ENCODE assay signal across 8 mouse cellular contexts in the genomic region with DNA sequence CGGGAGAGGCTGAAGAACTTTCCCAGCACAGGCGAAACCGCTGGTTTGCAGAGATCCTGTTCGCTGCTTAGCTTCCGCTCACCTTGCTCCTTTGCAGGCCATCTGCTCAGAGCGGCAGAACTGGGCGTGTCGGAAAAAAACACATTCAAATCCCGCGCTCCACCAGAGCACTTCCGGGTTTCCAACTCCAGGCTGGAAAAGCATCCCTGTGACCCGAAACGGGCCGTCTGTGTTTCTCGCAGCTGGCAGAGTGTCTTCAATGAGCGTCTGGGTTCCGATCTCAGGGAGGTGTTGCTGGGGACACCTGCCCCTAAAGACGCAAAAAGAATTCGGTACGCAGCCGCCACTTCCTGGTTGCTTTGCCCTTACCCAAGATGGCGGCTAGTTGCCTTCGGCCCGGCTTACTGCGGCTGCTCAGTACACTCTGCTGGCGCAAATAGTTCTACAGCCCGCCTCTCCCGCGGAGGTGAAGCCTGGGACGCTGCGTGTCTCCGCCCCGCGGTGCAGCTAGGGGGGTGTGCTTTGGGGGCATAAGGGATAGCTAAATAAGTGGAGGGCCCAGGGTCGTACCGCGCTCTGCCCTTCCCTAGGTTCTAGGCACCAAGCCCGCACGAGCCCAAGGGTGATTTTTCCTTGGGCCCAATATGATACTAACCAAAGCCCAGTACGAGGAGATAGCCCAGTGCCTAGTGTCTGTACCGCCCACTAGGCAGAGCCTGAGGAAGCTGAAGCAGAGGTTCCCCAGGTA. TPM values are rescaled to one million over a fixed set of nuclear protein-coding genes. Genes with fewer than 3 reads are reported as not detected.
DNase-seq lines count a peak whose midpoint lies in the region; ATAC-seq lines count a peak whose summit lies in the region.

A gene (plus strand): TSS at position 476 of the 748 bp plus-strand sequence.

- no peaks in the 10 kb centered on the region for H3K27me3 ChIP-seq in hindbrain, embryonic 16.5 days (replicated peaks; ENCODE audit: control insufficient read depth, insufficient read depth, low read length)

- peak within 1 kb of the TSS; percentile 80 for H3K4me2 ChIP-seq in hindbrain, embryonic 16.5 days (ENCODE audit: low read length)

- peak; percentile 88 for DNase-seq in T-cell, adult 2 months (ENCODE audit: low spot score)
- peak; percentile 84 to 89 for DNase-seq in cerebellum, postnatal 36 days
- DNase-seq in gastrocnemius, adult 18-20 months (ENCODE audit: low spot score) = peak; percentile 88
- peak; percentile 81 to 90 for DNase-seq in left cerebral cortex, adult 18-20 months (ENCODE audit: low spot score in 2 of 2)
- DNase-seq in right cerebral cortex, adult 18-20 months = peak; percentile 90
- DNase-seq in urinary bladder, postnatal 10 days (ENCODE audit: low spot score) = peak; percentile 60

- H3K4me3 ChIP-seq in hindbrain, embryonic 16.5 days (ENCODE audit: low read length) = peak within 1 kb of the TSS; percentile 58
- H3K4me3 ChIP-seq in macrophage (ENCODE audit: inconsistent target) = peak within 1 kb of the TSS; percentile 75

- peak within 1 kb of the TSS; percentile 77 for H3K9ac ChIP-seq in hindbrain, embryonic 16.5 days (ENCODE audit: low read depth, low read length)

- no peaks in the 10 kb centered on the region for H3K79me2 ChIP-seq in macrophage (ENCODE audit: inconsistent target)

- peak; percentile 99 for ATAC-seq in hindbrain, embryonic 16.5 days

- WGBS in hindbrain, embryonic 16.5 days = under 1% methylated on average over 41 of the region's 41 CpGs
- WGBS in macrophage (ENCODE audit: missing documents) = under 1% methylated on average over 41 of the region's 41 CpGs

- H3K27ac ChIP-seq in hindbrain, embryonic 16.5 days (ENCODE audit: low read depth, low read length) = peak within 1 kb of the TSS; percentile 75
- peak within 1 kb of the TSS; percentile 79 for H3K27ac ChIP-seq in macrophage

- no peaks in the 10 kb centered on the region for H3K36me3 ChIP-seq in hindbrain, embryonic 16.5 days (ENCODE audit: control insufficient read depth, insufficient read depth, low read length)
- H3K36me3 ChIP-seq in macrophage (ENCODE audit: inconsistent target) = no peaks in the 10 kb centered on the region

- peaks cover 8% of the 10 kb centered on the region for H3K4me1 ChIP-seq in hindbrain, embryonic 16.5 days (ENCODE audit: control insufficient read depth, insufficient read depth, low read depth, low read length)

- H3K9me3 ChIP-seq in hindbrain, embryonic 16.5 days (ENCODE audit: control insufficient read depth, low read length) = no peaks in the 10 kb centered on the region

RNA-seq across cellular contexts. Expression of the gene that starts here (rescaled TPM):
- total RNA-seq in gastrocnemius, adult 18-20 months (2021) = 1 to 10 TPM; 3.7 to 3.8 TPM
- 20.5 and 23.3 TPM in 2 replicates for polyA plus RNA-seq in hindbrain, embryonic 16.5 days (2015; fragmentation: Nextera tagmentation; extraction: Ambion mirVana)
- total RNA-seq in left cerebral cortex, adult 18-20 months (2021) = 1 to 10 TPM; 7.8 to 8.3 TPM
- total RNA-seq in macrophage (2018; cell fraction: chromatin; rRNA removed) = 10 to 100 TPM in 1 of 26 experiments, 1 to 10 TPM in 24, under 1 TPM in 1; 0.84 to 10.3 (median 6.4) TPM
- 1 to 10 TPM; 2.5 to 5.6 (median 4.7) TPM for total RNA-seq in macrophage (2018; cell fraction: cytosol; rRNA removed)
- total RNA-seq in macrophage (2018; cell fraction: nucleus; rRNA removed) = 10 to 100 TPM in 1 of 26 experiments, 1 to 10 TPM in 25; 1.4 to 10.7 (median 5.7) TPM
- polyA plus RNA-seq in macrophage (2018) = 2.9 to 6.8 TPM (median 4.8 TPM) in 3 replicates

Comparison
In these comparisons a context has a peak if more than half of its experiments do, and no peak if none do; other contexts are left out.
1. Peak in every context shown above with its lines: DNase-seq, ATAC-seq, H3K4me3 ChIP-seq and H3K27ac ChIP-seq.